In genomic region chr6:41499374-41499773, GRCm38 (mm10) we compare ENCODE assay signal across 40 mouse cellular contexts. TPM values are rescaled to one million over a fixed set of nuclear protein-coding genes. Genes with fewer than 3 reads are reported as not detected.
"Had no signal": no experiment of that assay in that cellular context is flagged by ENCODE, and none has a peak within 500 bp of the region (broad histone marks: within the 10 kb centered on the region; RNA-seq: fewer than 3 reads in every experiment).

No protein-coding gene starts in this region.

- H3K27me3 ChIP-seq: embryonic facial prominence, embryonic 12.5 days; embryonic facial prominence, embryonic 13.5 days; embryonic facial prominence, embryonic 15.5 days; forebrain, embryonic 12.5 days; forebrain, embryonic 13.5 days; forebrain, embryonic 15.5 days had no signal

- ATAC-seq: forebrain, embryonic 13.5 days; forebrain, embryonic 14.5 days; forebrain, embryonic 15.5 days; forebrain, embryonic 16.5 days; forebrain, postnatal 0 days had no signal

- H3K4me3 ChIP-seq: embryonic facial prominence, embryonic 10.5 days; embryonic facial prominence, embryonic 12.5 days; embryonic facial prominence, embryonic 13.5 days; embryonic facial prominence, embryonic 15.5 days; erythroblast, embryonic 14.5 days; forebrain, embryonic 10.5 days; forebrain, embryonic 12.5 days; forebrain, embryonic 13.5 days; forebrain, embryonic 15.5 days; gastrocnemius, adult 2 months; heart, adult 2 months had no signal

- H3K4me1 ChIP-seq: embryonic facial prominence, embryonic 10.5 days; embryonic facial prominence, embryonic 12.5 days; embryonic facial prominence, embryonic 13.5 days; embryonic facial prominence, embryonic 15.5 days; forebrain, embryonic 10.5 days; forebrain, embryonic 12.5 days; forebrain, embryonic 13.5 days; forebrain, embryonic 15.5 days had no signal

- H3K36me3 ChIP-seq: embryonic facial prominence, embryonic 10.5 days; embryonic facial prominence, embryonic 12.5 days; embryonic facial prominence, embryonic 13.5 days; embryonic facial prominence, embryonic 15.5 days; forebrain, embryonic 10.5 days; forebrain, embryonic 12.5 days; forebrain, embryonic 15.5 days had no signal

- H3K27ac ChIP-seq: embryonic facial prominence, embryonic 10.5 days; embryonic facial prominence, embryonic 12.5 days; embryonic facial prominence, embryonic 13.5 days; embryonic facial prominence, embryonic 15.5 days; forebrain, embryonic 10.5 days; forebrain, embryonic 12.5 days; forebrain, embryonic 13.5 days; forebrain, embryonic 15.5 days; gastrocnemius, adult 2 months; heart, adult 2 months had no signal

- DNase-seq: cerebellum, adult 2 months; cerebellum, adult 8-10 months; cerebellum, adult 9-10 months; cerebellum, adult 9-11 months; cerebellum, postnatal 10 days; cerebellum, postnatal 14 days; cerebellum, postnatal 25 days; cerebellum, postnatal 36 days; embryo, embryonic 11 days; forebrain, postnatal 0 days; gastrocnemius, adult 2 months; gastrocnemius, postnatal 10 days; gastrocnemius, postnatal 14 days; gastrocnemius, postnatal 25 days; gastrocnemius, postnatal 36 days; heart, adult 11 months; heart, adult 18-20 months; heart, adult 2 months had no signal

RNA-seq across cellular contexts. Expression of gene Prss2, which starts 22.2 kb away (rescaled TPM):
- total RNA-seq: common myeloid progenitor, adult 5-6 weeks; forebrain, postnatal 0 days; gastrocnemius, adult 18-20 months; gastrocnemius, adult 2 months; gastrocnemius, adult 8-10 months; gastrocnemius, postnatal 10 days; gastrocnemius, postnatal 14 days; gastrocnemius, postnatal 25 days; gastrocnemius, postnatal 36 days; gastrocnemius, postnatal 4 days; granulocyte monocyte progenitor cell, adult 5-6 weeks; heart, adult 18-20 months; heart, adult 2 months had no signal
- polyA plus RNA-seq: cerebellum, adult 2 months; embryonic facial prominence, embryonic 10.5 days; embryonic facial prominence, embryonic 11.5 days; embryonic facial prominence, embryonic 12.5 days; embryonic facial prominence, embryonic 13.5 days; embryonic facial prominence, embryonic 14.5 days; embryonic facial prominence, embryonic 15.5 days; erythroblast, embryonic 14.5 days; forebrain, embryonic 10.5 days; forebrain, embryonic 11.5 days; forebrain, embryonic 12.5 days; forebrain, embryonic 13.5 days; forebrain, embryonic 14.5 days; forebrain, embryonic 15.5 days; forebrain, embryonic 16.5 days; forebrain, postnatal 0 days; heart, adult 2 months had no signal

RNA-seq across cellular contexts. Expression of gene Prss1, which starts 40.6 kb away (rescaled TPM):
- total RNA-seq: common myeloid progenitor, adult 5-6 weeks; forebrain, postnatal 0 days; gastrocnemius, adult 18-20 months; gastrocnemius, adult 2 months; gastrocnemius, adult 8-10 months; gastrocnemius, postnatal 10 days; gastrocnemius, postnatal 14 days; gastrocnemius, postnatal 25 days; gastrocnemius, postnatal 36 days; gastrocnemius, postnatal 4 days; granulocyte monocyte progenitor cell, adult 5-6 weeks; heart, adult 18-20 months; heart, adult 2 months had no signal
- polyA plus RNA-seq: cerebellum, adult 2 months; cortical plate, adult 2 months; embryonic facial prominence, embryonic 10.5 days; embryonic facial prominence, embryonic 11.5 days; embryonic facial prominence, embryonic 12.5 days; embryonic facial prominence, embryonic 13.5 days; embryonic facial prominence, embryonic 14.5 days; erythroblast, embryonic 14.5 days; forebrain, embryonic 10.5 days; forebrain, embryonic 11.5 days; forebrain, embryonic 12.5 days; forebrain, embryonic 14.5 days; forebrain, embryonic 15.5 days; forebrain, embryonic 16.5 days; forebrain, postnatal 0 days; frontal cortex, adult 2 months; gonadal fat pad, adult 2 months; heart, adult 2 months had no signal

RNA-seq across cellular contexts. Expression of gene Gm10334, which starts 53.4 kb away (rescaled TPM):
- total RNA-seq: common myeloid progenitor, adult 5-6 weeks; forebrain, postnatal 0 days; gastrocnemius, adult 18-20 months; gastrocnemius, adult 2 months; gastrocnemius, adult 8-10 months; gastrocnemius, postnatal 10 days; gastrocnemius, postnatal 14 days; gastrocnemius, postnatal 25 days; gastrocnemius, postnatal 36 days; gastrocnemius, postnatal 4 days; granulocyte monocyte progenitor cell, adult 5-6 weeks; heart, adult 18-20 months; heart, adult 2 months had no signal
- polyA plus RNA-seq: cerebellum, adult 2 months; embryonic facial prominence, embryonic 10.5 days; embryonic facial prominence, embryonic 11.5 days; embryonic facial prominence, embryonic 13.5 days; embryonic facial prominence, embryonic 14.5 days; embryonic facial prominence, embryonic 15.5 days; erythroblast, embryonic 14.5 days; forebrain, embryonic 10.5 days; forebrain, embryonic 11.5 days; forebrain, embryonic 12.5 days; forebrain, embryonic 13.5 days; forebrain, embryonic 14.5 days; forebrain, embryonic 15.5 days; forebrain, embryonic 16.5 days; forebrain, postnatal 0 days; gonadal fat pad, adult 2 months; heart, adult 2 months had no signal
